22 mouse cellular contexts compared by ENCODE assay signal in genomic region chr7:45257063-45257840, GRCm38 (mm10). TPM values are rescaled to one million over a fixed set of nuclear protein-coding genes. Genes with fewer than 3 reads are reported as not detected.
DNase-seq lines count a peak whose midpoint lies in the region; TF ChIP-seq lines count a peak whose summit lies in the region.
"Had no signal": no experiment of that assay in that cellular context is flagged by ENCODE, and none has a peak within 500 bp of the region (broad histone marks: within the 10 kb centered on the region; RNA-seq: fewer than 3 reads in every experiment).

No protein-coding gene starts in this region.

- DNase-seq in heart, embryonic 10.5 days (ENCODE audit: low spot score), result peak; percentile 63
- DNase-seq in heart, postnatal 14 days, result no peak
- DNase-seq in left cerebral cortex, adult 2 months (ENCODE audit: extremely low spot score in 1 of 2, low spot score in 2 of 2), result peak; percentile 44 to 52
- no peak for DNase-seq in left cerebral cortex, adult 11 months (ENCODE audit: low spot score)
- peak; percentile 35 for DNase-seq in ZHBTc4 (ENCODE audit: low read depth, low spot score)
- DNase-seq in frontal cortex, postnatal 36 days (ENCODE audit: low spot score in 2 of 2), result peak; percentile 55 to 62
- DNase-seq in MN1 (ENCODE audit: low spot score), result no peak
- no peak for DNase-seq in adrenal gland, adult 18-20 months (ENCODE audit: low spot score in 2 of 2)
- DNase-seq: B cell, adult 2 months; gastrocnemius, postnatal 10 days; kidney, adult 11 months; kidney, postnatal 10 days; lung, embryonic 14.5 days; lung, postnatal 4 days; thymus, postnatal 36 days had no signal

- intact Hi-C loops in heart, postnatal 14 days (cut with DNase I), result no loop called here
- intact Hi-C loops in left cerebral cortex, adult 2 months (cut with DNase I), result loop anchor here (2.0 kb wide), 1 partner anchor 88 kb away; no protein-coding TSS in a partner anchor

- peaks cover 19% of the 10 kb centered on the region; the same call in 1 of the 2 replicates for H3K27me3 ChIP-seq in heart, embryonic 10.5 days (ENCODE audit: insufficient read depth, poor library complexity, severe bottlenecking)
- H3K27me3 ChIP-seq: forebrain, embryonic 15.5 days; limb, embryonic 15.5 days had no signal

- no peaks in the 10 kb centered on the region for H3K9me3 ChIP-seq in heart, embryonic 10.5 days
- H3K9me3 ChIP-seq: forebrain, embryonic 15.5 days; limb, embryonic 15.5 days; midbrain, embryonic 10.5 days had no signal

- H3K27ac ChIP-seq in heart, embryonic 10.5 days, result no peak overlapping the region; the same call in 1 of the 2 replicates
- H3K27ac ChIP-seq in left cerebral cortex, adult 2 months, result peak overlapping the region; percentile 60
- H3K27ac ChIP-seq: forebrain, embryonic 15.5 days; hindbrain, postnatal 0 days; limb, embryonic 15.5 days; midbrain, embryonic 10.5 days; stomach, postnatal 0 days had no signal

- H3K4me3 ChIP-seq in heart, embryonic 10.5 days, result no peak overlapping the region
- no peak overlapping the region for H3K4me3 ChIP-seq in left cerebral cortex, adult 2 months
- H3K4me3 ChIP-seq: forebrain, embryonic 15.5 days; limb, embryonic 15.5 days; midbrain, embryonic 10.5 days had no signal

- 48% methylated on average over 11 of the region's 11 CpGs for WGBS in heart, embryonic 10.5 days

- H3K36me3 ChIP-seq in heart, embryonic 10.5 days, result no peaks in the 10 kb centered on the region
- H3K36me3 ChIP-seq: forebrain, embryonic 15.5 days; limb, embryonic 15.5 days; midbrain, embryonic 10.5 days had no signal

- peaks cover 22% of the 10 kb centered on the region for H3K4me1 ChIP-seq in heart, embryonic 10.5 days
- H3K4me1 ChIP-seq: limb, embryonic 15.5 days had no signal

- TF ChIP-seq CTCF in left cerebral cortex, adult 2 months (IDR thresholded peaks at IDR 0.05), result no peak

RNA-seq across cellular contexts. Expression of gene Slc6a16, which starts 16.4 kb away (rescaled TPM):
- polyA plus RNA-seq in heart, embryonic 10.5 days (2016; fragmentation: Nextera tagmentation; extraction: Ambion mirVana), result 0.50 and 0.83 TPM in 2 replicates
- total RNA-seq in heart, postnatal 14 days (2021), result not detected
- total RNA-seq in left cerebral cortex, adult 2 months (2021), result 1 to 10 TPM; 1.9 to 2.4 TPM
- not detected for total RNA-seq in adrenal gland, adult 18-20 months (2021)
- total RNA-seq: gastrocnemius, postnatal 10 days; hematopoietic stem cell, adult 5-6 weeks had no signal
- polyA plus RNA-seq: limb, embryonic 15.5 days; lung, embryonic 14.5 days had no signal

RNA-seq across cellular contexts. Expression of gene Cd37, which starts 18.3 kb away (rescaled TPM):
- polyA plus RNA-seq in heart, embryonic 10.5 days (2016; fragmentation: Nextera tagmentation; extraction: Ambion mirVana), result 1.5 and 2.3 TPM in 2 replicates
- 1 to 10 TPM; 3.8 to 5.5 TPM for total RNA-seq in heart, postnatal 14 days (2021)
- total RNA-seq in left cerebral cortex, adult 2 months (2021), result 1 to 10 TPM; 4.2 to 5.4 TPM
- total RNA-seq in adrenal gland, adult 18-20 months (2021), result 1 to 10 TPM; 4.0 to 7.4 TPM

RNA-seq across cellular contexts. Expression of gene Slc6a21, which starts 20.1 kb away (rescaled TPM):
- not detected in 2 replicates for polyA plus RNA-seq in heart, embryonic 10.5 days (2016; fragmentation: Nextera tagmentation; extraction: Ambion mirVana)
- total RNA-seq in heart, postnatal 14 days (2021), result not detected
- under 1 TPM in 1 of 2 experiments, not detected in 1; 0.23 TPM for total RNA-seq in left cerebral cortex, adult 2 months (2021)
- total RNA-seq in adrenal gland, adult 18-20 months (2021), result under 1 TPM in 1 of 2 experiments, not detected in 1; 0.19 TPM
- total RNA-seq: gastrocnemius, postnatal 10 days; hematopoietic stem cell, adult 5-6 weeks; hindbrain, postnatal 0 days had no signal
- polyA plus RNA-seq: forebrain, embryonic 15.5 days; hindbrain, postnatal 0 days; limb, embryonic 15.5 days; lung, embryonic 14.5 days; midbrain, embryonic 10.5 days; neural tube, embryonic 14.5 days; stomach, postnatal 0 days had no signal

RNA-seq across cellular contexts. Expression of gene Tead2, which starts 41.7 kb away (rescaled TPM):
- 161 and 210 TPM in 2 replicates for polyA plus RNA-seq in heart, embryonic 10.5 days (2016; fragmentation: Nextera tagmentation; extraction: Ambion mirVana)
- 10 to 100 TPM; 10.1 to 14.4 TPM for total RNA-seq in heart, postnatal 14 days (2021)
- total RNA-seq in left cerebral cortex, adult 2 months (2021), result 1 to 10 TPM; 3.9 to 4.1 TPM
- total RNA-seq in adrenal gland, adult 18-20 months (2021), result 10 to 100 TPM in 1 of 2 experiments, 1 to 10 TPM in 1; 8.5 to 11.7 TPM

RNA-seq across cellular contexts. Expression of gene Dkkl1, which starts 45.3 kb away (rescaled TPM):
- 1.2 and 1.9 TPM in 2 replicates for polyA plus RNA-seq in heart, embryonic 10.5 days (2016; fragmentation: Nextera tagmentation; extraction: Ambion mirVana)
- total RNA-seq in heart, postnatal 14 days (2021), result not detected
- 10 to 100 TPM; 32.4 to 33.5 TPM for total RNA-seq in left cerebral cortex, adult 2 months (2021)
- total RNA-seq in adrenal gland, adult 18-20 months (2021), result not detected
- total RNA-seq: gastrocnemius, postnatal 10 days had no signal
- polyA plus RNA-seq: lung, embryonic 14.5 days had no signal

Comparison
In these comparisons a context has a peak if more than half of its experiments do, and no peak if none do; other contexts are left out.
1. DNase-seq: peak in heart, embryonic 10.5 days (single experiment), left cerebral cortex, adult 2 months (2 of 2), ZHBTc4 (single experiment) and frontal cortex, postnatal 36 days (2 of 2); none in heart, postnatal 14 days (0 of 2), left cerebral cortex, adult 11 months (single experiment), MN1 (single experiment) and adrenal gland, adult 18-20 months (0 of 2).